Mouse (Mus musculus) left cerebral cortex, postnatal 14 days (tissue): ENCODE results near the gene Olfr305. TPM values are rescaled to one million over a fixed set of nuclear protein-coding genes. Genes with fewer than 3 reads are reported as not detected.
"Not testable (repeated sequence)": the region's sequence is repeated elsewhere in the genome, so short reads cannot be mapped to it uniquely, and the experiment has no call there.

Experiments
- DNase-seq, 2 experiments: peaks; one replicate each; pipeline ENCODE4 v3.0.0; 2021 to 2022; ENCODE audit warnings: low spot score in 2 of 2, mixed read lengths in 1 of 2
- intact Hi-C: fragments of 180-260 bp; cut with DNase I; formaldehyde crosslinking; loops from one replicate; pipeline ENCODE4 v1.15.1; 2025
- long read RNA-seq, 2 experiments: library from polyadenylated mRNA; stranded (forward); transcript quantifications; one replicate each; pipeline ENCODE4 v2.0.0; 2021
- total RNA-seq, 2 experiments: library from RNA; stranded (reverse); gene quantifications; 2 replicates each; pipeline ENCODE4 v1.2.3; 2021

Olfr305 gene
- total RNA-seq: not detected
- long read RNA-seq, experiment 1: 0 reads
- long read RNA-seq, experiment 2: 0 reads

DNA sequence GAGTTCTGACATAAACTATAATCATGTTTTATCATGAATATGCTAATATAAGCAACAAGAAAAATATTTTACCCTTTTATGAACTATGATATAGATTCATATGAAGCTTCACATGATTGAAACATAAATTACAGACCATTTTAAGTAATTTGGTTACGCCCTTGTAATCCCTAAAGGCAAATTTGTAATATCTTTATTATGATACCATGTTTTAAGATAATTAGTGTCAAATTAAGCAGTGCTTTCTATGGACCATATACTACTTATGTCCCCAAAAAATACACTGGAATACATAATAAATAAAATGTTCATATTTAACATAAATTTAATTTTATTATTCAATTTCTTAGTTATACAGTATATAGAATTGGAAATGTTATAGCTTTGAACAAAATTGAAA is at the start of gene Olfr305:
Gene Olfr305, minus strand, starts transcription at position 101 of the 400 bp plus-strand sequence.
- intact Hi-C loops: no loop called here
- DNase-seq: no peak

- no peak for DNase-seq
Observed at GRCm38 (mm10) chr7:86403546-86403945, 36.8 kb upstream of the Olfr305 start, which contains the start of gene Olfr301. Gene Olfr301 (plus strand): TSS chr7:86403846.

GRCm38 (mm10) chr7:86397689-86398088 is 31.0 kb upstream of the Olfr305 start, which contains the start of gene Olfr303:
Gene Olfr303 (minus strand): TSS chr7:86397789.
- intact Hi-C loops: no loop called here
- DNase-seq: no peak

More at GRCm38 (mm10) chr7:86403546-86403945, 36.8 kb upstream of the Olfr305 start, which contains the start of gene Olfr301:
- intact Hi-C loops: no loop called here

DNA sequence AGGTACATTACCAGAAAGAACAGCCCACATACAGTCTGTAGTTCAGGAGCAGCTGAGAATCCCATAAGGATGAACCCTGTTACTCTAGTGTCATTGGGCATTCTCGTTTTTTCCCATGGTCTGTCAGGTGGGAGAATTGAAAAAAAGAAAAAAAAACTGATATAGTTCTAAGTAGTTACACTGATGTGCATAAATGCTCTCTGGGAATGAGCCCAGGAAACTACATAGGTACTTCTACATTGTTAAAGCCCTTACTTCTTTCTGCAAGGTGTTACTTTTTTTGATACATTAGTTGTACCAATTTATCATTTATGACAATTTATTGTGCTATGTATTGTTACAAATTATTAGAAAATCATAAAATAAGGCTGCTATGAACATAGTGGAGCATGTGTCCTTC is 19.8 kb upstream of the Olfr305 start, which contains the start of gene Olfr304:
Gene Olfr304, minus strand, starts transcription at position 101 of the 400 bp plus-strand sequence.
- DNase-seq: no peak

GRCm38 (mm10) chr7:86385769-86386168 is 19.0 kb upstream of the Olfr305 start:
- intact Hi-C loops: no loop called here

More for the DNA sequence above, 19.8 kb upstream of the Olfr305 start, which contains the start of gene Olfr304:
- intact Hi-C loops: no loop called here

DNA sequence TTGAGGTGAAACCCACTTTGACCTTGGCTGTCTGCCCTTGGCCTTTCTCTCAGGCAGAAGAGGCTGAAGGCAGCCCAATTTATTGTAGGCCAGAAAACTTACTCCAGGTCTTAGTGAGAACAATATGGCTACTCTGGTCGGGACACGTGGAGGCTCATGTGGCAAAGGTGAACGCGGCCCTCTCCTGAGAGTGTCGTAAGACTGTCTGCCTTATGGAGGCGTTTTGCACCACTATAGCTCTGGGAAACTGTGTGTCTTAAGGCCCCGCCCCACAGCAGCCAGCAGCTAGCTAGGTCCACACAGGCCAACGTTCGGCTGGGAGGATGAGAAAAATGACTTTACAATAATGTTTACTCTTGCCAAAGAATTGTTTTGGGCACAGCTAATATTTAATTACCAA is 20.4 kb downstream of the Olfr305 start:
- DNase-seq, intact Hi-C loops: not testable (repeated sequence)

More at GRCm38 (mm10) chr7:86385769-86386168, 19.0 kb upstream of the Olfr305 start:
- no peak for DNase-seq

DNA sequence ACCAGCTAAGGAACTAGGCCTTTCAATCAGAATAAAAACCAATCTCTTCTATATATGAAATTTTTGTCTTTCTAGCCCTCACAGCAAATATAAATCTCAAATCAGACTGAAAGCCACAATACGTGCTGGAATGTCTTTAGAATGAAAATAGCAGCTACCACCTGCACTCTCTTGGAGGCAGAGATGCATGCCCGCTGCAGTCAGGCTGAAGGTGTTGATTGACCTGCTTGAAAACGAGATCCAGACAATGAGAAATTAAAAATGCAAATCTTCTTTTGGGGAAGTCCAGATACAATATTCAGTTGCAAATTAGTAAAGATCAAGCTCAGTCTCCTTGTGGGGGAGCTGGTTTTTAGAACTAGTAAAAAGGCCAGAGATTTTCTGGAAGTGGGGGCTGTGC is 22.5 kb downstream of the Olfr305 start:
- intact Hi-C loops: no loop called here
- DNase-seq: no peak

GRCm38 (mm10) chr7:86342881-86343565 is 23.7 kb downstream of the Olfr305 start:
- DNase-seq: no peak
- intact Hi-C loops: no loop called here

GRCm38 (mm10) chr7:86337486-86337885 is 29.2 kb downstream of the Olfr305 start, which contains the start of gene Olfr307:
Gene Olfr307 (minus strand): TSS chr7:86337586.
- intact Hi-C loops: no loop called here
- no peak for DNase-seq

GRCm38 (mm10) chr7:86325530-86325929 is 41.2 kb downstream of the Olfr305 start, which contains the start of gene Olfr308:
Gene Olfr308 (minus strand): TSS chr7:86325630.
- no peak for DNase-seq
- intact Hi-C loops: no loop called here

DNA sequence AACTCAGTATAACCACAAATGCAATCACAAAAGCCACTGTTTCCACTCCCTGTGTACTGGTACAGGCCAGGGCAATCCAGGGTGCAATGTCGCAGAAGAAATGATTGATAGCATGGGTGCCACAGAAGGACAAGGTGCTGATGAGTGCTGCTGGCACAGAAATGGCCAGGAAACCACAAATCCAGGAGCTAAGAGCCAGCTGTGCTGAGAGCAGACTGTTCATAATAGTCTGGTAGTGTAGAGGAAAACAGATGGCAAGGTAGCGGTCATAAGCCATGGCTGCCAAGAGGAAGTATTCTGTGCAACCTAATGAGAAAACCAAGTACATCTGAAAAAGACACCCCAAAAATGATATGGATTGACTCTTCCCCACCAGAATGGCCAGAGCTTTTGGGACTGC is 45.4 kb downstream of the Olfr305 start:
- intact Hi-C loops: no loop called here
- DNase-seq: no peak

DNA sequence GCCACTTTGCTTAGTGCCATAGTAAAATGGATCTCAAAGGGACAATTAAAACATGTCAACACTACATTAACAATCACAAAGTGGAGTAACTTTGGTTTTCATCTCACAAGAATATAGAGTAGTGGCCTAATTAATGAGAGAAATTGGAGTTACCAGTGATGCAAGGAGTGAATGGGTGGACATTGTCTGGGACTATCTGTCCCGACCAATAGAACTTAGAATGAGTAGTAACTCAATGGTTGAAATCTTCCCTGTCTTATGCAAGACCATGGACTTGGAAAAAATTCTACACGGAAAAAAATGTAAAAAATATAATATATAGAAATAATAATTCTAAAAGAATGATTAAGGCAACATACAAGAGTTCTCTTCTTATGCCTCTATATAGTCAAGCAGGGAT is 53.1 kb downstream of the Olfr305 start, which contains the start of gene Olfr309:
Gene Olfr309, minus strand, starts transcription at position 101 of the 400 bp plus-strand sequence.
- intact Hi-C loops: no loop called here
- DNase-seq: no peak

Other genes with a start within 250 kb of the Olfr305 start
- gene Vmn2r75, start 195.2 kb downstream of the Olfr305 start, total RNA-seq: not detected
- not detected for gene Vmn2r76, start 120.6 kb downstream of the Olfr305 start, total RNA-seq
- not detected for gene Olfr310, start 89.8 kb downstream of the Olfr305 start, total RNA-seq
- not detected for gene Olfr309, start 53.2 kb downstream of the Olfr305 start, total RNA-seq
- not detected for gene Olfr308, start 41.3 kb downstream of the Olfr305 start, total RNA-seq
- not detected for gene Olfr307, start 29.3 kb downstream of the Olfr305 start, total RNA-seq
- not detected for gene Olfr304, start 19.7 kb upstream of the Olfr305 start, total RNA-seq
- gene Olfr303, start 30.9 kb upstream of the Olfr305 start, total RNA-seq: not detected
- not detected for gene Olfr301, start 36.9 kb upstream of the Olfr305 start, total RNA-seq
- gene Olfr299, start 93.0 kb upstream of the Olfr305 start, total RNA-seq: not detected
- gene Olfr298, start 125.6 kb upstream of the Olfr305 start, total RNA-seq: not detected
- not detected for gene Olfr297, start 153.0 kb upstream of the Olfr305 start, total RNA-seq
- gene Olfr295, start 216.9 kb upstream of the Olfr305 start, total RNA-seq: not detected
- not detected for gene Olfr294, start 249.7 kb upstream of the Olfr305 start, total RNA-seq